Mouse (Mus musculus): ENCODE data around the gene Ttc16. TPM values are rescaled to one million over a fixed set of nuclear protein-coding genes. Genes with fewer than 3 reads are reported as not detected.

The Ttc16 gene
- polyA plus RNA-seq, 1 experiment from 2014 or later = 0.73 TPM

- WGBS = 90% methylated on average over 3 of the region's 3 CpGs
- no peak for DNase-seq (ENCODE audit: low spot score)
- no peaks in the 10 kb centered on the region for H3K27me3 ChIP-seq (ENCODE audit: insufficient read depth, poor library complexity, severe bottlenecking)
- H3K4me3 ChIP-seq = no peak overlapping the region
- H3K9me3 ChIP-seq = 0 out of 2 replicates have a peak, but pooled peaks cover 3% of the 10 kb centered on the region
- H3K27ac ChIP-seq = no peak overlapping the region
- H3K4me1 ChIP-seq (replicated peaks) = peaks cover 32% of the 10 kb centered on the region
- no peaks in the 10 kb centered on the region for H3K36me3 ChIP-seq
Measured at GRCm38 (mm10) chr2:32720053-32720452, 55.4 kb downstream of the Ttc16 start.

GRCm38 (mm10) chr2:32718761-32719160 lies 56.7 kb downstream of the Ttc16 start:
- Histone ChIP-seq H3K4me3 (no peak overlapping the region), H3K27ac (peak overlapping the region; percentile 65), H3K4me1 (replicated peaks) (peaks cover 45% of the 10 kb centered on the region), H3K9me3 (0 out of 2 replicates have a peak, but pooled peaks cover 3% of the 10 kb centered on the region), H3K27me3 (ENCODE audit: insufficient read depth, poor library complexity, severe bottlenecking) (no peaks in the 10 kb centered on the region), H3K36me3 (no peaks in the 10 kb centered on the region)
- 44% methylated on average over 9 of the region's 9 CpGs for WGBS
- DNase-seq (ENCODE audit: low spot score) = peak; percentile 33

GRCm38 (mm10) chr2:32714987-32715425 lies 60.4 kb downstream of the Ttc16 start:
- Histone ChIP-seq H3K4me1 (replicated peaks) (peaks cover 46% of the 10 kb centered on the region), H3K27ac (peak overlapping the region; percentile 54; the same call in 1 of the 2 replicates), H3K4me3 (no peak overlapping the region)

GRCm38 (mm10) chr2:32714117-32714986 lies 61.1 kb downstream of the Ttc16 start:
- peak overlapping the region; percentile 97 for H3K4me3 ChIP-seq
- H3K27ac ChIP-seq = peak overlapping the region; percentile 98
- H3K27me3 ChIP-seq (ENCODE audit: insufficient read depth, poor library complexity, severe bottlenecking) = no peaks in the 10 kb centered on the region
- 0 out of 2 replicates have a peak, but pooled peaks cover 3% of the 10 kb centered on the region for H3K9me3 ChIP-seq
- 64% methylated on average over 11 of the region's 11 CpGs for WGBS
- peaks cover 21% of the 10 kb centered on the region for H3K36me3 ChIP-seq
- DNase-seq (ENCODE audit: low spot score) = no peak
- peaks cover 46% of the 10 kb centered on the region for H3K4me1 ChIP-seq (replicated peaks)

More at GRCm38 (mm10) chr2:32714987-32715425, 60.4 kb downstream of the Ttc16 start:
- Histone ChIP-seq H3K9me3 (0 out of 2 replicates have a peak, but pooled peaks cover 3% of the 10 kb centered on the region), H3K36me3 (peaks cover 15% of the 10 kb centered on the region), H3K27me3 (ENCODE audit: insufficient read depth, poor library complexity, severe bottlenecking) (no peaks in the 10 kb centered on the region)
- no peak for DNase-seq (ENCODE audit: low spot score)
- 66% methylated on average over 4 of the region's 4 CpGs for WGBS

- Histone ChIP-seq H3K36me3 (peaks cover 33% of the 10 kb centered on the region), H3K4me1 (replicated peaks) (peaks cover 37% of the 10 kb centered on the region), H3K4me3 (peak within 1 kb of the TSS; percentile 97), H3K9me3 (0 out of 2 replicates have a peak, but pooled peaks cover 3% of the 10 kb centered on the region), H3K27me3 (ENCODE audit: insufficient read depth, poor library complexity, severe bottlenecking) (no peaks in the 10 kb centered on the region), H3K27ac (peak within 1 kb of the TSS; percentile 98)
- under 1% methylated on average over 67 of the region's 79 CpGs for WGBS
- peak; percentile 94 for DNase-seq (ENCODE audit: low spot score)
Measured at GRCm38 (mm10) chr2:32712934-32713817, 62.3 kb downstream of the Ttc16 start, which contains the start of gene Cdk9. Cdk9 (minus strand) TSS chr2:32713076.

GRCm38 (mm10) chr2:32712586-32712933 lies 62.9 kb downstream of the Ttc16 start:
- Histone ChIP-seq H3K27me3 (ENCODE audit: insufficient read depth, poor library complexity, severe bottlenecking) (no peaks in the 10 kb centered on the region), H3K27ac (peak overlapping the region; percentile 98), H3K4me1 (replicated peaks) (peaks cover 37% of the 10 kb centered on the region), H3K4me3 (peak overlapping the region; percentile 97), H3K36me3 (peaks cover 39% of the 10 kb centered on the region), H3K9me3 (0 out of 2 replicates have a peak, but pooled peaks cover 3% of the 10 kb centered on the region)
- WGBS = under 1% methylated on average over 44 of the region's 44 CpGs
- DNase-seq (ENCODE audit: low spot score) = peak; percentile 94

GRCm38 (mm10) chr2:32712108-32712551 lies 63.3 kb downstream of the Ttc16 start:
- Histone ChIP-seq H3K4me3 (peak overlapping the region; percentile 97), H3K27me3 (ENCODE audit: insufficient read depth, poor library complexity, severe bottlenecking) (no peaks in the 10 kb centered on the region), H3K9me3 (0 out of 2 replicates have a peak, but pooled peaks cover 2% of the 10 kb centered on the region), H3K36me3 (peaks cover 43% of the 10 kb centered on the region), H3K4me1 (replicated peaks) (peaks cover 37% of the 10 kb centered on the region), H3K27ac (peak overlapping the region; percentile 98)
- peak; percentile 60 for DNase-seq (ENCODE audit: low spot score)
- under 1% methylated on average over 41 of the region's 41 CpGs for WGBS

- H3K36me3 ChIP-seq = peaks cover 50% of the 10 kb centered on the region
- peak overlapping the region; percentile 98 for H3K27ac ChIP-seq
- no peaks in the 10 kb centered on the region for H3K27me3 ChIP-seq (ENCODE audit: insufficient read depth, poor library complexity, severe bottlenecking)
- DNase-seq (ENCODE audit: low spot score) = no peak
- H3K4me1 ChIP-seq (replicated peaks) = peaks cover 37% of the 10 kb centered on the region
- H3K9me3 ChIP-seq = no peaks in the 10 kb centered on the region
- 30% methylated on average over 9 of the region's 9 CpGs for WGBS
- peak overlapping the region; percentile 97 for H3K4me3 ChIP-seq
Measured at GRCm38 (mm10) chr2:32711301-32712056, 64.0 kb downstream of the Ttc16 start.

- peaks cover 60% of the 10 kb centered on the region for H3K36me3 ChIP-seq
- 88% methylated on average over 5 of the region's 5 CpGs for WGBS
- H3K27ac ChIP-seq = no peak overlapping the region
- H3K4me1 ChIP-seq (replicated peaks) = peaks cover 37% of the 10 kb centered on the region
- no peak overlapping the region for H3K4me3 ChIP-seq
- H3K27me3 ChIP-seq (ENCODE audit: insufficient read depth, poor library complexity, severe bottlenecking) = no peaks in the 10 kb centered on the region
- H3K9me3 ChIP-seq = no peaks in the 10 kb centered on the region
- no peak for DNase-seq (ENCODE audit: low spot score)
Measured at GRCm38 (mm10) chr2:32710425-32710824, 65.0 kb downstream of the Ttc16 start.

GRCm38 (mm10) chr2:32709521-32710137 lies 65.8 kb downstream of the Ttc16 start:
- Histone ChIP-seq H3K4me1 (replicated peaks) (peaks cover 31% of the 10 kb centered on the region), H3K27ac (no peak overlapping the region), H3K9me3 (no peaks in the 10 kb centered on the region), H3K4me3 (no peak overlapping the region), H3K36me3 (peaks cover 68% of the 10 kb centered on the region), H3K27me3 (ENCODE audit: insufficient read depth, poor library complexity, severe bottlenecking) (no peaks in the 10 kb centered on the region)
- WGBS = 93% methylated on average over 20 of the region's 20 CpGs
- no peak for DNase-seq (ENCODE audit: low spot score)

GRCm38 (mm10) chr2:32708643-32709042 lies 66.8 kb downstream of the Ttc16 start:
- Histone ChIP-seq H3K36me3 (peaks cover 78% of the 10 kb centered on the region), H3K4me3 (no peak overlapping the region), H3K4me1 (replicated peaks) (peaks cover 21% of the 10 kb centered on the region), H3K27ac (no peak overlapping the region), H3K9me3 (no peaks in the 10 kb centered on the region), H3K27me3 (ENCODE audit: insufficient read depth, poor library complexity, severe bottlenecking) (no peaks in the 10 kb centered on the region)
- DNase-seq (ENCODE audit: low spot score) = peak; percentile 71
- 53% methylated on average over 3 of the region's 3 CpGs for WGBS

Measured in hindbrain, embryonic 10.5 days (tissue).